Comparison of ENCODE assay signal across 8 mouse cellular contexts in the genomic region with DNA sequence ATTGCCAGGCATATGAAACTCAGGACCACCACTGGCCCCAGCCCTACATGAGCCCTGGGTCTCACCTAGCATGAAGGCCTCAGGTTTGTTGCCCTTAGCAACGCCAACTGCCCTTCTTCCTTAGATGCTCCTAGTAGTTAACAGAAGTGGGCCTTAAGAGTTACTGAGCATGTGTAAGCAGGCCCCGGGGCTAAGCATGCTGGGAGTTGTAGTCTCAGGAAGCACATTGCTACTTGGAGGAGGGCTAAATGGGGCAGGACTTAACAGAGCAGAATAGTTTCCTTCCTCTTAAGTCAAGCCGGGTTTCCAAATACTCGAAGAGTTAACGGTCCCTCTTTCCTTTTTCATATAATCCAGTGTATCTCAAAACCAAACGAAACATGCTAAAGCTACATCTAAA. TPM values are rescaled to one million over a fixed set of nuclear protein-coding genes. Genes with fewer than 3 reads are reported as not detected.
DNase-seq lines count a peak whose midpoint lies in the region; ATAC-seq lines count a peak whose summit lies in the region.

No protein-coding gene starts in this region.

- no peak overlapping the region for H3K27ac ChIP-seq in embryonic facial prominence, embryonic 14.5 days (replicated peaks; ENCODE audit: low read depth, low read length)

- peak; percentile 79 to 82 for DNase-seq in B cell, adult 2 months
- peak; percentile 58 for DNase-seq in ES-CJ7 (ENCODE audit: low read depth, low spot score)
- DNase-seq in embryonic facial prominence, embryonic 14.5 days (ENCODE audit: low spot score) = peak; percentile 78
- DNase-seq in heart, postnatal 36 days = peak; percentile 50 to 58
- DNase-seq in layer of hippocampus, adult 9-11 months = peak; percentile 75
- peak; percentile 84 for DNase-seq in lung, postnatal 25 days (ENCODE audit: low spot score)
- DNase-seq in spleen, adult 12 weeks (ENCODE audit: low spot score) = peak; percentile 33
- no peak for DNase-seq in ovary, postnatal 36 days (ENCODE audit: low spot score)

- 53% methylated on average over 6 of the region's 6 CpGs for WGBS in embryonic facial prominence, embryonic 14.5 days

- H3K27me3 ChIP-seq in embryonic facial prominence, embryonic 14.5 days (replicated peaks; ENCODE audit: control insufficient read depth, insufficient read depth, low read length) = no peaks in the 10 kb centered on the region

- H3K4me3 ChIP-seq in embryonic facial prominence, embryonic 14.5 days (ENCODE audit: low read depth, low read length) = peak overlapping the region; percentile 96; the same call in 1 of the 2 replicates

- ATAC-seq in embryonic facial prominence, embryonic 14.5 days (ENCODE audit: low read depth) = no peak

- H3K4me1 ChIP-seq in embryonic facial prominence, embryonic 14.5 days (ENCODE audit: control insufficient read depth, insufficient read depth, low read length) = peaks cover 21% of the 10 kb centered on the region

- H3K9me3 ChIP-seq in embryonic facial prominence, embryonic 14.5 days (ENCODE audit: control insufficient read depth, low read length) = no peaks in the 10 kb centered on the region

- H3K36me3 ChIP-seq in embryonic facial prominence, embryonic 14.5 days (ENCODE audit: control insufficient read depth, insufficient read depth, low read length) = peaks cover 44% of the 10 kb centered on the region

- intact Hi-C loops in heart, postnatal 36 days (cut with DNase I) = no loop called here

- peak overlapping the region; percentile 98 for H3K4me2 ChIP-seq in embryonic facial prominence, embryonic 14.5 days (ENCODE audit: low read depth, low read length)

- 0 out of 2 replicates have a peak overlapping the region, but pooled peaks have one; percentile 9 for H3K9ac ChIP-seq in embryonic facial prominence, embryonic 14.5 days (ENCODE audit: low read depth, low read length)

RNA-seq across cellular contexts. Expression of a gene that starts 3.7 kb away (rescaled TPM):
- polyA plus RNA-seq in embryonic facial prominence, embryonic 14.5 days (2014; fragmentation: Nextera tagmentation; extraction: Ambion mirVana) = 13.8 and 15.5 TPM in 2 replicates
- 10 to 100 TPM; 56.9 to 60.3 TPM for total RNA-seq in heart, postnatal 36 days (2021)

RNA-seq across cellular contexts. Expression of a gene that starts 27.0 kb away (rescaled TPM):
- polyA plus RNA-seq in embryonic facial prominence, embryonic 14.5 days (2014; fragmentation: Nextera tagmentation; extraction: Ambion mirVana) = 8.4 and 12.2 TPM in 2 replicates
- total RNA-seq in heart, postnatal 36 days (2021) = 1 to 10 TPM; 3.0 to 4.3 TPM

RNA-seq across cellular contexts. Expression of a gene that starts 31.0 kb away (rescaled TPM):
- polyA plus RNA-seq in embryonic facial prominence, embryonic 14.5 days (2014; fragmentation: Nextera tagmentation; extraction: Ambion mirVana) = 2.0 and 3.1 TPM in 2 replicates
- total RNA-seq in heart, postnatal 36 days (2021) = 1 to 10 TPM; 1.7 to 1.9 TPM

RNA-seq across cellular contexts. Expression of a gene that starts 36.0 kb away (rescaled TPM):
- 71.7 and 80.6 TPM in 2 replicates for polyA plus RNA-seq in embryonic facial prominence, embryonic 14.5 days (2014; fragmentation: Nextera tagmentation; extraction: Ambion mirVana)
- 100 to 1,000 TPM in 1 of 2 experiments, 10 to 100 TPM in 1; 99.8 to 112 TPM for total RNA-seq in heart, postnatal 36 days (2021)

RNA-seq across cellular contexts. Expression of a gene that starts 50.7 kb away (rescaled TPM):
- polyA plus RNA-seq in embryonic facial prominence, embryonic 14.5 days (2014; fragmentation: Nextera tagmentation; extraction: Ambion mirVana) = 3.9 and 4.3 TPM in 2 replicates
- total RNA-seq in heart, postnatal 36 days (2021) = 10 to 100 TPM; 15.0 TPM
